Mouse (Mus musculus) heart, adult 2 months (tissue): ENCODE measurements at regions not wholly inside any gene's neighbourhood (a gene's known extent, or its start where the extent isn't known, plus 50 kb on each side); places are given as distances from the start of the nearest gene placed in this dataset.
"Not testable (repeated sequence)": the region's sequence is repeated elsewhere in the genome, so short reads cannot be mapped to it uniquely, and the experiment has no call there.

Source experiments
- DNase-seq, 2 experiments: peaks; one replicate each; pipeline ENCODE4 v3.0.0; 2021
- H3K27ac ChIP-seq: fragments of 200-600 bp; 2 replicates; pipeline ENCODE4 v1.8.1; 2022
- H3K27me3 ChIP-seq: fragments of 200-500 bp; 2 replicates; pipeline ENCODE4 v1.6.1; 2012; ENCODE audit warnings: mild to moderate bottlenecking, low read length, inconsistent platforms, mixed read lengths; ENCODE audit not compliant: control insufficient read depth, insufficient read depth
- H3K36me3 ChIP-seq: fragments of 200-500 bp; 2 replicates; pipeline ENCODE4 v1.6.1; 2012; ENCODE audit warnings: low read length, inconsistent platforms; ENCODE audit not compliant: control insufficient read depth, insufficient read depth
- H3K4me1 ChIP-seq: fragments of 200-500 bp; 2 replicates; pipeline ENCODE4 v1.6.1; 2011; ENCODE audit warnings: low read length; ENCODE audit not compliant: control insufficient read depth, insufficient read depth
- H3K4me3 ChIP-seq: fragments of 200-600 bp; 2 replicates; pipeline ENCODE4 v1.8.1; 2022
- H3K79me2 ChIP-seq: fragments of 200-500 bp; replicated peaks from 2 replicates; pipeline ENCODE4 v1.6.1; 2012; ENCODE audit warnings: mild to moderate bottlenecking, inconsistent platforms, low read length, moderate library complexity, mixed read lengths; ENCODE audit not compliant: control insufficient read depth, insufficient read depth
- H3K9ac ChIP-seq: fragments of 200-500 bp; 2 replicates; pipeline ENCODE4 v1.6.1; 2012; ENCODE audit warnings: low read depth, mild to moderate bottlenecking, control low read depth, inconsistent platforms, low read length, mixed read lengths
- CTCF ChIP-seq: fragments of 200-600 bp; IDR thresholded peaks from 2 replicates; pipeline ENCODE4 v1.8.1; 2022; ENCODE audit warnings: antibody characterized with exemption, mild to moderate bottlenecking, moderate library complexity
- EP300 ChIP-seq: fragments of 200-500 bp; IDR thresholded peaks from 2 replicates; pipeline ENCODE4 v1.6.1; 2011; ENCODE audit warnings: low read depth, low read length, control low read depth; ENCODE audit not compliant: insufficient read depth
- POLR2A ChIP-seq: fragments of 200-500 bp; IDR thresholded peaks from 2 replicates; pipeline ENCODE4 v1.6.1; 2011; ENCODE audit warnings: mild to moderate bottlenecking, low read depth, low read length, control low read depth; ENCODE audit not compliant: insufficient read depth
- WGBS: fragments of 180-500 bp; shearing (Covaris S2); methylation state at CpG from one replicate; pipeline ENCODE4 v1.1.7; 2018; 5-methylcytosine and 5-hydroxymethylcytosine counted together
- intact Hi-C: fragments of 180-260 bp; cut with DNase I; formaldehyde crosslinking; loops from one replicate; pipeline ENCODE4 v1.15.1; 2025

GRCm38 (mm10) chr3:16130385-16130784, 124.1 kb upstream of the Gm5150 start:
- Histone ChIP-seq H3K79me2 (no peaks in the 10 kb centered on the region), H3K36me3 (no peaks in the 10 kb centered on the region), H3K4me1 (no peaks in the 10 kb centered on the region), H3K9ac (no peak overlapping the region), H3K4me3 (no peak overlapping the region), H3K27ac (no peak overlapping the region), H3K27me3 (no peaks in the 10 kb centered on the region)
- TF ChIP-seq EP300 (no peak), CTCF (no peak), POLR2A (no peak)
- WGBS, result 35% methylated on average over 1 of the region's 1 CpGs
- DNase-seq, result no peak
- intact Hi-C loops, result no loop called here

GRCm38 (mm10) chr3:16125346-16125915, 119.2 kb upstream of the Gm5150 start:
- H3K79me2 ChIP-seq, intact Hi-C loops, H3K4me3 ChIP-seq, H3K27me3 ChIP-seq, H3K27ac ChIP-seq, DNase-seq, H3K9ac ChIP-seq, H3K36me3 ChIP-seq, H3K4me1 ChIP-seq: not testable (repeated sequence)
- 62% methylated on average over 4 of the region's 4 CpGs for whole genome bisulfite sequencing

- TF ChIP-seq EP300 (no peak), POLR2A (no peak), CTCF (no peak)
- DNase-seq, result no peak
- H3K4me3 ChIP-seq, result no peak overlapping the region
- no peak overlapping the region for H3K9ac ChIP-seq
- intact Hi-C loops, result no loop called here
- no peaks in the 10 kb centered on the region for H3K4me1 ChIP-seq
- H3K36me3 ChIP-seq, result no peaks in the 10 kb centered on the region
- 47% methylated on average over 2 of the region's 2 CpGs for WGBS
- H3K27ac ChIP-seq, result no peak overlapping the region
- H3K27me3 ChIP-seq, result no peaks in the 10 kb centered on the region
- H3K79me2 ChIP-seq, result no peaks in the 10 kb centered on the region
Observed at GRCm38 (mm10) chr3:16115944-16116343, 109.7 kb upstream of the Gm5150 start.

- H3K4me1 ChIP-seq, result no peaks in the 10 kb centered on the region
- no peak overlapping the region for H3K4me3 ChIP-seq
- H3K9ac ChIP-seq, result no peak overlapping the region
- intact Hi-C loops, result no loop called here
- no peak overlapping the region for H3K27ac ChIP-seq
- DNase-seq, result no peak
- TF ChIP-seq CTCF (no peak), EP300 (no peak), POLR2A (no peak)
- H3K27me3 ChIP-seq, result 0 out of 2 replicates have a peak, but pooled peaks cover 2% of the 10 kb centered on the region
- no peaks in the 10 kb centered on the region for H3K36me3 ChIP-seq
- 74% methylated on average over 1 of the region's 1 CpGs for WGBS
- no peaks in the 10 kb centered on the region for H3K79me2 ChIP-seq
Observed at GRCm38 (mm10) chr3:16107492-16107891, 101.3 kb upstream of the Gm5150 start.

GRCm38 (mm10) chr3:16105080-16105479, 98.8 kb upstream of the Gm5150 start:
- no peak overlapping the region for H3K9ac ChIP-seq
- no peaks in the 10 kb centered on the region for H3K36me3 ChIP-seq
- no peaks in the 10 kb centered on the region for H3K4me1 ChIP-seq
- DNase-seq, result no peak
- no peak overlapping the region for H3K4me3 ChIP-seq
- intact Hi-C loops, result no loop called here
- no peak for TF ChIP-seq CTCF
- TF ChIP-seq POLR2A, result no peak
- no peak for TF ChIP-seq EP300
- 66% methylated on average over 4 of the region's 4 CpGs for WGBS
- no peak overlapping the region for H3K27ac ChIP-seq
- no peaks in the 10 kb centered on the region for H3K79me2 ChIP-seq
- 0 out of 2 replicates have a peak, but pooled peaks cover 2% of the 10 kb centered on the region for H3K27me3 ChIP-seq

- intact Hi-C loops, result no loop called here
- H3K27me3 ChIP-seq, result no peaks in the 10 kb centered on the region
- H3K36me3 ChIP-seq, result no peaks in the 10 kb centered on the region
- H3K4me1 ChIP-seq, result no peaks in the 10 kb centered on the region
- no peak for DNase-seq
- WGBS, result 64% methylated on average over 1 of the region's 1 CpGs
- no peak overlapping the region for H3K27ac ChIP-seq
- no peak overlapping the region for H3K9ac ChIP-seq
- TF ChIP-seq POLR2A, result no peak
- no peak for TF ChIP-seq EP300
- TF ChIP-seq CTCF, result no peak
- H3K79me2 ChIP-seq, result no peaks in the 10 kb centered on the region
- no peak overlapping the region for H3K4me3 ChIP-seq
Observed at GRCm38 (mm10) chr3:16103180-16103579, 96.9 kb upstream of the Gm5150 start.

GRCm38 (mm10) chr3:16086550-16086949, 80.3 kb upstream of the Gm5150 start:
- Histone ChIP-seq H3K36me3 (no peaks in the 10 kb centered on the region), H3K9ac (no peak overlapping the region), H3K27me3 (no peaks in the 10 kb centered on the region), H3K4me3 (no peak overlapping the region), H3K27ac (no peak overlapping the region), H3K4me1 (no peaks in the 10 kb centered on the region), H3K79me2 (no peaks in the 10 kb centered on the region)
- DNase-seq, result no peak
- WGBS, result 6% methylated on average over 1 of the region's 1 CpGs
- TF ChIP-seq CTCF, result 0 out of 2 replicates have a peak, but pooled peaks have one; percentile 16
- TF ChIP-seq POLR2A, result no peak
- intact Hi-C loops, result no loop called here
